15 mouse cellular contexts compared by ENCODE assay signal in genomic region chr19:14563273-14563959, GRCm38 (mm10).
"Had no signal": no experiment of that assay in that cellular context is flagged by ENCODE, and none has a peak within 500 bp of the region (broad histone marks: within the 10 kb centered on the region; RNA-seq: fewer than 3 reads in every experiment).

No protein-coding gene starts in this region.

- H3K4me1 ChIP-seq: limb, embryonic 15.5 days; liver, embryonic 12.5 days had no signal

- H3K27me3 ChIP-seq: limb, embryonic 15.5 days; liver, embryonic 12.5 days; midbrain, embryonic 12.5 days had no signal

- DNase-seq: kidney, adult 9 months; kidney, postnatal 36 days; lung, embryonic 14.5 days; lung, postnatal 10 days; lung, postnatal 4 days; thymus, adult 18-20 months; thymus, postnatal 14 days had no signal

- ATAC-seq: liver, embryonic 12.5 days; midbrain, embryonic 16.5 days had no signal

- H3K4me3 ChIP-seq: layer of hippocampus, adult 2 months; limb, embryonic 15.5 days; liver, embryonic 12.5 days; midbrain, embryonic 12.5 days; myocyte; neural tube, embryonic 12.5 days had no signal

- H3K9ac ChIP-seq: limb, embryonic 15.5 days; liver, embryonic 12.5 days; lung, embryonic 14.5 days; midbrain, embryonic 12.5 days; neural tube, embryonic 12.5 days had no signal

- H3K9me3 ChIP-seq: limb, embryonic 15.5 days; liver, embryonic 12.5 days; midbrain, embryonic 12.5 days; neural tube, embryonic 12.5 days had no signal

- H3K36me3 ChIP-seq: limb, embryonic 15.5 days; liver, embryonic 12.5 days; neural tube, embryonic 12.5 days had no signal

- H3K4me2 ChIP-seq: limb, embryonic 15.5 days; liver, embryonic 12.5 days; lung, embryonic 14.5 days; midbrain, embryonic 12.5 days; neural tube, embryonic 12.5 days had no signal

- H3K27ac ChIP-seq: kidney, postnatal 0 days; layer of hippocampus, adult 2 months; limb, embryonic 15.5 days; liver, embryonic 12.5 days; midbrain, embryonic 12.5 days; neural tube, embryonic 12.5 days had no signal
